Mouse (Mus musculus): ENCODE results near the gene Hsd11b2. TPM values are rescaled to one million over a fixed set of nuclear protein-coding genes. Genes with fewer than 3 reads are reported as not detected.

Hsd11b2 gene
- total RNA-seq (2015) (not detected in 2 replicates), total RNA-seq (2017) (not detected in 2 replicates)

DNA sequence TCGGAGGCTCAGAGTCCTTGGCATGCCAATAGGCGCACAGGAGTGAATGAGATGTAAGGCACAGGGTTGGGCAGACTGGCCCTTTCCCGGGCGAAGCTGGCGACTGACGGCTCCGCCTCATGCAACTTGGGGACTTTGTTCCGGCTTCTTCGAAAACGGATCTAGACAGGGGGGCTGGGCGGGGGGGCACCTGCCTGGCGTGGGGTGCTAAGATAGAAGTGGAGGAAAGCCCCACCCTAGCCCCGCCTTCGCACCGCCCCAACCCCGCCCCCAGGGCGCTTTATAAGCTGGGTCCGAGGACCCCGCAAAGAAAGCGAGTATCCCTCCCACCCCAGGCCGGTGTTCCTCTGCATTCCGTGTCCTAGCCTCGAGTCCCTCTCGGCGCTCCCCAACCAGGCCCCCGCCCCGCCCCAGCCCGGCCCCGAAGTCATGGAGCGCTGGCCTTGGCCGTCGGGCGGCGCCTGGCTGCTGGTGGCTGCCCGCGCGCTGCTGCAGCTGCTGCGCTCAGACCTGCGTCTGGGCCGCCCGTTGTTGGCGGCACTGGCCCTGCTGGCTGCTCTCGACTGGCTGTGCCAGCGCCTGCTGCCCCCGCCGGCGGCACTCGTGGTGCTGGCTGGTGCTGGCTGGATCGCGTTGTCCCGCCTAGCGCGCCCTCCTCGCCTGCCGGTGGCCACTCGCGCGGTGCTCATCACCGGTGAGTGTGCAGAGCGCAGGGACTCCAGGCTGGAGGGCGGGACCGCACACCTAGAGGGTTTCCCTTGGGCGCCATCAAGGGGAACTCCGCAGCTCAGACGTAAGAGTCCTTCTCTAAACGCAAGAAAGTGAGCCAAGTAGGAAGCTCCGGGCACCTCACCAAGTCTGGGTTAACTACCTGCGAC is at the start of gene Hsd11b2:
Gene Hsd11b2 (plus strand): TSS at position 320 of the 878 bp plus-strand sequence.
- ATAC-seq (ENCODE audit: poor library complexity, severe bottlenecking) = peak; percentile 53

DNA sequence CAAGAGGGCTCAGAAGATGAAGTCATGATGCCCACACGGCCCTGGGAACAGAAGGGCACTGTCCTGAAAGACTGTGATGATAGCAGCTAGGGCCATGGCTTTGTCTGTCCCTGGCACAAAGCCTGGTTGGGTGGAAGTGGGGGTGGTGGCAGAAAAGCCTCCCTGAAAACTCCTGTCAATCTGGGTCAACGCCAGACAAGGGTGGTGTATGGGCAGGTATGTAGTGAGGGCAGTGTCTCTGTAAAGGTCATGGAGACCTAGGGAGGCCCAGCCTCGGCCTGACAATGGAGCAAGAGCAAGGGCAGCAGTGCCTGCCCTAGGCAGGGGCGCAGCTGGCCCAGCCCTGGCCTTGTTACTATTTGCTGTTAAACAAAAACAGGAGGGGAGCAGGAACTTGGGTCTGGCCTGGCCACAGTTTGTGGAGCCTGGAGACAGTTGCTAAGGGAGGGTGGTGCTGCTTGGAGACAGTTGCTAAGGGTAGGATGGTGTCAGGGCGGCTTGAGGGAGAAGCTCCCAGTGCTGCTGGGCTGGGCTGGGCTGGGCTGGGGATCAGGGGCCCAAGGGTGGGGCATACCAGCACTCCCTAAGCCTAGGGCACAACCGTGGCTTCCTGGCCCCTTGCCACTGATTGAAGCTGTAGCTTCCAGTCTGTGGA is 49.4 kb upstream of the Hsd11b2 start:
- 0 out of 2 replicates have a peak, but pooled peaks have one; percentile 9 for ATAC-seq (ENCODE audit: poor library complexity, severe bottlenecking)

DNA sequence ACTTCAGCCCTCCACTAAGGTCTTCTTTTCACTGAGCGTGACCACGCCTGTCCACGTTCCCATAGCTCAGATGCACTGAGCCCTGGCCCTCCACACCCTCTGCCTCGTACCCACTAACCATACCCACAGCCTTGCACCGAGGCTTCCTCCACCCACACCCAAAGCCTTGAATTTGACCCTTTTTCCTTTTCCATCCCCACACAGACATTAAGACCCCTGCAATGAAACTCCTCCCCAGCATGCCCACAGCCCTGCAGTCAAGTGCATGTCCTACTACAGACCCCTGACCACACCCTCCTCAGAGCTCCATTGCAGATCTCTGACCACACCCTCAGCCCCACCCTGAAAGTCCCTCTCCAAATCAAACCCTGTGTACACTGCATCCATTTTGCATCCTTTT is 48.7 kb upstream of the Hsd11b2 start:
- ATAC-seq (ENCODE audit: poor library complexity, severe bottlenecking) = no peak

DNA sequence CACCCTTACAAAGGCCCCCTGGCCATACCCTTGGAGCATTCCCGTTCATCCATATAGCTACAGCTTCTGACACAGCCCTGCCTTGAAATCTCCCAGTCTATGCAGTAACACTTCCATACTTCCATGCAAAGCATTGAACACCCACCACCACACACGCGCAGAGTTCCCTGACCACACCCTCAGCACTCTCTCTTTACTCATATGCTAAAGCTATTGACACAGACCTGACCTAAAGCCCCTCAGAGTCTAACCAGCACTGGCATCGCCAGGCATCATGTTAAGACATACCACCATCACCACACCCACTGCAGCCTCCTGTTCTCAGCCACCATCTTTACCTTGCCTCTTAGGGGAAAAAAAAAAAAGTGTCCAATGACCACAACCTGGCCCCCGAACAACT is 48.3 kb upstream of the Hsd11b2 start:
- 0 out of 2 replicates have a peak, but pooled peaks have one; percentile 13 for ATAC-seq (ENCODE audit: poor library complexity, severe bottlenecking)

DNA sequence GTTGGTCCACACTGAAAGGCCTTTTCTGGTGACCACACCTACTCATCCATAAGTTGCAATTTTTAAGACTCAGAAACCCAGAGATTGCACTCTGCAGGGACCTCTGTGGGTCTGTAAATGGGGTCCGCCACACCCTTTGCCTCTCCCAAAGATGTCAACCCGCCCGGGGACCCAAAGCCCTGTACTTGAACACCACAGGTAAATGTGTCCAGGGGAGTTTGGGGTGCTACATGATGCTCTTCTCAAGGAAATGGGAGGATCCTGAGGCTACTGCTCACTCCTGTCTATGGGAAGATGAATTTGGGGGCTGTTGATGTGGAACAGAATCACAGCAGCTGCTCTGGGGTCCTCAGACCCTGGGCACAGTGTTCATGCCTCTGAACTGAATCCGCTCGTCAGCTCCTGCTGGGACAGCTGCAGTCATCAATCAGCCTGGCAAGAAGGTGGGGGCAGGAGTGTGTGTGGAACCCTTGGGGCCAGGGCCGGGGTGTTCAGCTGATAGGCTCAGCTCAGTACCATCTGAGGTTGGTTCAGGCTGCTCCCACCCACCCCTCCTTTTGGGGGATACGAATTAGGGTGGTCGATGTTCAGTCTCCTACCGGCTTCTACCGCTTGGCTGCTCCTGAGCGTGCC is 47.8 kb upstream of the Hsd11b2 start:
- 0 out of 2 replicates have a peak, but pooled peaks have one; percentile 1 for ATAC-seq (ENCODE audit: poor library complexity, severe bottlenecking)

DNA sequence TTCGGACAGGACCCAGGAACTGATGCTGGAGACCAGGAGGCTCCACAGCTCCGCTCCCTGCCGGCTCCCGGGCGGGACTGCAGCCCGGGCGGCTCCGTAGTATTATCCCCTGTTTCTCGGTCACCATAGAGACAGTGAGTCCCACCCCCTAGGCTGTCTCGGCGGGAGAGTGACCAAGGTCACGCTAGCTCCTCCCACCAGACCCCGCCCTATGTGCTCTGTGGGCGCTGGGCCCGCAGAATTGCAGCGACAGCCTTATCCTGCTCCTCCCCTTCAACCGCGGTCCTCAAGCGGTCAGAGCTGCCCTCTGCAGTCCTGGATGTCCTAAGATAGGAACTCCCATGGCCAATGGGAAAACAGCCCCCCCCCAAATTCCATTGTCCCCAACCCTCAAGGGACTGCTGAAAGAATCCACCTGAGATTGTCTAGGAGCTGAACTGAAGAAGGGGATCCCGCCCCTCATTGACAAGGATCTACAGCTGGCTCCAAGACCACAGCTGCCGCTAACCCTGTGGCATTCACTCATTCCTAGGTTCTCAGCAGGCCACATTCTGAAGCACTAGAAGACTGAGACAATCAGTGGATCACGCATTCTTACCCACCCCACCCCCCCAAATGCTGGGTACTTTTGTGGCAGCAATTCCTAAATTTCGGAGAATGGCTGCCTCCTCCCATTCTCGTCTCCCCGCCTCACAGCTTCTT is 47.1 kb upstream of the Hsd11b2 start, which contains the start of gene Tppp3:
Gene Tppp3 (minus strand): TSS at position 213 of the 702 bp plus-strand sequence.
- peak; percentile 88 for ATAC-seq (ENCODE audit: poor library complexity, severe bottlenecking)

DNA sequence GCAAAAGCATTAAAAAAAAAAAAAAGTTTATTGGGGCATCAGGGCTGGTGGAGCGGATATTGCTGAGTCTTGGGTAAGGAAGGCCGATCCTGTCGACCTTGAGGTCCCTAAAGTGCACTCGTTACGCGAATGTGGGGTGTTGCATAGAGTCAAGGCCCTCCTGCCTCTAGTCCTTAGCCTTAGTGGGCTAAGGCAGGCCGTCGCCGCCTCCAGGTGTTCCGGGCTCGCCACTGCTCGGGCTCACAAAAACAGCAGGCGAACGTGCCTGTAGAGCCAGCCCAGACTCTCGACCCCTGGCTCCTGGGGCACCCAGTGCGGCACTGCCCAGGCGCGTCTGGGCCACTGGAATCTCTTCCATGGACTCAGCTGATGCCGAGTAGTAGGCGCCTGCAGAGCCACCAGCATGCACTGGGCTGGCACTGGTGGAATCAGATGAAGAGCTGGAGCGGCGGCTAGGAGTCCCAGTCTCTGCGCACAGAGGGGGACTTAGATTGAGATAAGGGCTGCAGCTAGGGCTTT is 46.1 kb upstream of the Hsd11b2 start:
- ATAC-seq (ENCODE audit: poor library complexity, severe bottlenecking) = no peak

DNA sequence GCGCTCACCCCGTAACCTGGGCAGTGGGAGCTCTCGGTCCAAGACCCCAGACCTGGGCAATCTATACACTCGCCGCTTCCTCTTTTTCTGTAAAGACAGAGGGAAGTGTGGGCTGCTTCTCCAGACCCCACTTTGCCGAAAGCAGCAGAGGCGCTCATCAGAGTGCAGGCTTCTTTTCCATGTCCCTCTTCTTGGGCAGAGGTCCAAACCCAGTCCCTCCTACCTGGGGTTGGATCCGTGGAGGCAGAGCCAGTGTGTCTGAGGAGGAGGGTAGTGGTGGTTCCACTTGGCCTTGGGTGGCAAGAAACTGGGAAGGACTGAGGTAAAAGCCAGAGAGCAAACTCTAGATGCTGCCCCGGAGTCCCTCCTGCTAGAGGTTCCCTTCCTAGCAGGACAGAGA is 45.6 kb upstream of the Hsd11b2 start:
- ATAC-seq (ENCODE audit: poor library complexity, severe bottlenecking) = no peak

DNA sequence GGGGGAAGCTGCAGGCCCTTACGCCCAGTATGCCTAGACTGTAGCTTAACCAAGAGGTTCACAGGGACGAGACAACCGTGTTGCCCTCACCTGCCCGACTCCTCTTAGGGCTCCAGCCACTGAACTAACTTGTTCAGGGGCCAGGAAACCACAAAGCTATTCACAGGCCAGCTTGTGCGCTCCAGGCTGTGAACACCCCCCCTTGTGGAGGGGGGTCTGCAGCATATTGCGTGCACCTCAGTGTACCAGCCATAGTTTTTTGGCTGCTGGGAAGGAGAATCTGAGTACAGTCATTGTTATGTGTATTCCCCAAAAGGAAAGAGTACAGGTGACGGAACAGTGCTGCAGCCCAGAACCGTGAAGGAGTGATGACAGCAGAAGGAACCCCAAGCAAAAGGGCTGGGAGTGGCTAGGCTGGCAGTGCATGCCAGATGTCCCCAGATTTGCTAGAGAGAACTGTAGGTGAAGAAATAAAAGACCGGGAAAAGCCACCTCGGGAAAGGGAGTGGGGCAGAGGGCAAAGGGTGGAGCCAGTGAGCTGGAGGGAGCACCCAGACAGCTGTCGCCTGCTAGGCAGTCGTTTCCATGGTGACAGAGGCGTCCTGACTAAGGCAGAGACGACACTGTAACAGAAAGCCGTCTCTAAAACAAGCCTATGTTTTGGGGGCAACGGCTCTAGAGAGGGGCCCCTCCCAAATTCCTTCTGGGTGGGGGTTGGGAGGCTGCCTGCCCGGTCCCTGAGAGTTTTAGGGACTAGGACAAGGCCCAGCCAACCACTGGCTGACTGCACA is 44.5 kb upstream of the Hsd11b2 start:
- no peak for ATAC-seq (ENCODE audit: poor library complexity, severe bottlenecking)

DNA sequence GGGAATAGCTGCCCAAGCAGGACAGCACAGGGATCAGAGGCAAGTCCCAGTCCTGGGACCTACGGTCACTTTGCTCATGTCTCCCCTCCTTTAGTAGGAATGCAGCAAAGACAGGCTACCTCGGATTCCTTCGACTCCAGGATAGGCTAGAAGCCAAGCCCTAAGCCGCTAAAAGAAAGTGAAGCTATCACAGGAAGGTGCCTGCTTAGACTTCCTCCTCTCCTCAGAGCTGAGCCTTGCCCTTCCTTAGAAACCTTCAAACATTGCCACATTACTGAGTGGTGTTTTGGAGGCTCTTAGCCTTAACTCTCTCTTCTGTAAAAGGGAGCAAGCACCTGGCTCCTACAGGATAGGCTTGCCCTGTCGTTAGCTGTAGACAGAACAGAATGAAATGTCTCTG is 43.9 kb upstream of the Hsd11b2 start:
- ATAC-seq (ENCODE audit: poor library complexity, severe bottlenecking) = no peak

DNA sequence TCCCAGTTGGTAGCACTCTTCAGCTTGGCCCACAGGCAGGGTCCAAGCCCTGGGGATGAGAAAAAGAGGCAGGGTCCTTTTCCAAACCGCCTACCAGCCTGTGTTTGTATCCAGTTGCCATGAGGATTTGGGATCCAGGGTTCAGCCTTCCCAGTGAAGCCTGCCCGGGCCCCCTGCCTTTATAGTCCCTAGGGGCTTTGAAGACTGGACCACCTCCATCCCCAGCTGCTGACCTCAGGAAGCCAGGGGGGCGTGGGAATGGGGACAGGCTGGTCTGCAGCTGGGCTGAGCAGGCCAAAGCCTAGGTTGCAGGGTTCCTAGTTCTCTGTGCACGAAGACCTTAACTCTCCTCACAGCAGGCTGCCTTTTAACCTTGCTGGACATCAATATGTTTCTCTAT is 43.3 kb upstream of the Hsd11b2 start:
- no peak for ATAC-seq (ENCODE audit: poor library complexity, severe bottlenecking)

DNA sequence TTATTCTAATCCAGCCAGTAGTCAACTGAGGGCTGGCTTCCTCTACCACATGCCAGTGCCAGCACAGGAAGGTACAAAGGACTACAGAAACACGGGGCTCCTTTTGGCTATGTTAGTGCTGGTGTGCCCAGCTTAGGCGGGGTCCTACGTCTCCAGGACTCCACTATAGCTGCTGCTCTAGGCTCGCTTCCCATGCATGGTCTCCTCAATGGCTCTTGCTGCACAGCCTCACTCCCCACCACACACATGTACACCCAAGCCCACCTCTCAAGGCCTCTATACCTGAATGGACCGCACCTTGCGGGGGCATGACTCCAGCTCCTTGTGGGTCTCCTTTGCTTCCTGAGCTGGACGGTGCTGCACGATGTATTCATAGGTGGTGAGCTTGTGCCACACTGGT is 42.8 kb upstream of the Hsd11b2 start:
- no peak for ATAC-seq (ENCODE audit: poor library complexity, severe bottlenecking)

DNA sequence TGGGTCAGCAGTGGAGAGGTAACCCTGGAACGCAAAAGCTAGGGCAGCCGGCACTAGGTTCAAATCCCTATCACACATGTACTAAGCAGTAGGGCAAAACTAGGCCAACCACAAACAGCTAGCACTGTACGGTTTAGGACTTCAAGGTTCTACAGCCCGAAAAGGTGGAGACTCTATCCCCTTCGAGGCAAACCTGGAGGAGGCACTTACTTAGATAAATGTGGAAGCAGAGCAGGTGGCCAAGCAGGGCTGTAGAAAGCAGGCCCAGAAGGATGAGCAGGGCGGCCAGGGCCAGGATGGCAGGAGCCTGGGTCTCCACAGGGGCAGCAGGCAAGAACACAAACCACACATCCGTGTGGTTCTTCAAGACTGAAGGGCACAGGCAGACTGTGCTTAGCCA is 42.4 kb upstream of the Hsd11b2 start:
- no peak for ATAC-seq (ENCODE audit: poor library complexity, severe bottlenecking)

DNA sequence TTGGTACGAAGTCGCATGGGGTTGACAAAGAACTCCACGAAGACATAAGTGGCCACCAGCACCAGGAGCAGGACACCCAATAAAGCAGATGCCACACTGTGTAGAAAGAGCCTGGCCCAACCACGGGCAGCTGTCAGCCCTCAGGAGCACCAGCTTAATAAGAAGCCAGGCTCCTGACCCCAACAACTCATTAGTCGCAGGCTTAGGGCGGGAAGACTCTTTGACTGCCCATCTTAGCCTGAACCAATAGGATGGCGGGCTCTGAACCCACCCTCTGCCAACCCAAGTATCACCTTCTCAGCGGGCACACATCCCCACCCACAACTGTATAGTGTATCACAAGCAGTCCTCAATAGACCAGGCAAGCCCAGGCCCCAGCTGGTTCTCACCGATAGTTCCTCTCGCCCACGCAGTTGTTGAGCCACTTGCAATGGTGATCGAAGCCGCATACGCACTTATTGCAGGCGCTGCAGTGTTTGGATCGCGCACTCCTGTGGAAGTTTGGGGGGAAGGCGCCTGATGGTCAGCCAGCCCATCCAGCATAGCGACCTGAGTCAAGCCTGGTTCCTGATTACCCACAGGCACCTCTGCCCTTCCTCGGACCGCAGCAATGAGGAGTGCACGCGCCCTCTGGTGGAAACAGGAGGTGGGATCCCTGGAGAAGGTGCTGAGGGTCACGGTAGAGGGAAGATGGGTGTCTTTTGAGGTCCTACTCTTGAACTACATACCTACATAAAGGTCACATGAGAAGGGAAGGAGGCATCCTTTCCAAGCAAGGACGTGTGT is 41.7 kb upstream of the Hsd11b2 start:
- peak; percentile 73 for ATAC-seq (ENCODE audit: poor library complexity, severe bottlenecking)

DNA sequence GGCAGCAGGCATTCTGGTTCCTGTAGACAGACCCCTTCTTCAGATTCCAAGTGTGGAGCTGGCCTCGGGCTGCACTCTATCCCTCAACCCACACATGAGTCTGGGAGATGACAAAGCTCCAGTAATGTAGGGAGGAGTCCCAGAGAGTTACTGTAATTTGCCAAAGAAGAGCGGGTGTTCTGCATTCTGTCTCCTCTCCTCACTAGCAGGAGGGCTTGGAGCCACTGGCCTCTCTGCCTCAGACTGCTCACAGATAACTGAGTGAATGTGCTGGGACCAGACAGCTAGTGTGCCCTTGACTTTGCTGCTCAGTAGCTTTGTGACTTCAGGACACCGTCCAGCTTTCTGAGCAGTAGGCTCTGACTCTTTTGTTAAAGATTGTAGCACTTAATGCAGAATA is 40.8 kb upstream of the Hsd11b2 start:
- no peak for ATAC-seq (ENCODE audit: poor library complexity, severe bottlenecking)

DNA sequence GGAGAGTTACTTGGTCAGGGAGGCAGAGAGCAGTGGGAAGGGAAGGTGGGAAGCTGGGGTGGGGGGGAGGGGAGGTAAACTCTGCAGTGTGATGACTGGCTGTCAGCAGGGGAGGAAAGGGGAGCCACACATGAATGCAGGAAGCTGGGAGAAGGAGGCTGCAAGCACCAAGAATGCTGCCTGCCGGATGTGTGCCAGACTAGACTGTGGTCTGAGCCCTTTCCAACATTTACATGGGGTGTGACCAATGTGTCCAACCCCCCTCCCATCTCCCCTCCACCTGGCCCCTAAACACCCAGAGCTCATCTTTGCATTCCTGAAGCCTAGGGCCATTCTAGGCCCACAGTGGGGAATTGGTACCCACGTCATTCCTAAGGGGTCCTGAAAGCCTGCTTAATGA is 37.5 kb upstream of the Hsd11b2 start:
- no peak for ATAC-seq (ENCODE audit: poor library complexity, severe bottlenecking)

DNA sequence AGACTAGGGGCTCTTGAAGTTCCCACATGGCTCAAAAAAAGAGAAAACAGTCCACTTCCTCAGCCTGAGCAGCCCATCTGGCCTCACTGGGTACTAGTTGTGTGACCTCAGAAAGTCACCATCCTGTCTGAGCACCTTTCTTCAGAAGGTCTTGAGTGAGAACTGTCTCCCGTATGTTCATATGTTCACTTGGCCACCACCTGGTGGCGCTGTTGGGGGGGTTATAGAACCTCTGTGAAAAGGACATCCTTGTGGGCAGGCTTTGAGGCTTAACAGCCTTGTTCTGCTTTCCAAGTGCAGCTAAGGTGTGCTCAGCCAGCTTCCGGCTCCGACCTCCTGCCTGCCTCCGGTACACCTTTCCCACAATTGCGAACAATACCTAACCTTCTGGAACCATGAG is 37.1 kb upstream of the Hsd11b2 start:
- ATAC-seq (ENCODE audit: poor library complexity, severe bottlenecking) = peak; percentile 52; the same call in 1 of the 2 replicates

DNA sequence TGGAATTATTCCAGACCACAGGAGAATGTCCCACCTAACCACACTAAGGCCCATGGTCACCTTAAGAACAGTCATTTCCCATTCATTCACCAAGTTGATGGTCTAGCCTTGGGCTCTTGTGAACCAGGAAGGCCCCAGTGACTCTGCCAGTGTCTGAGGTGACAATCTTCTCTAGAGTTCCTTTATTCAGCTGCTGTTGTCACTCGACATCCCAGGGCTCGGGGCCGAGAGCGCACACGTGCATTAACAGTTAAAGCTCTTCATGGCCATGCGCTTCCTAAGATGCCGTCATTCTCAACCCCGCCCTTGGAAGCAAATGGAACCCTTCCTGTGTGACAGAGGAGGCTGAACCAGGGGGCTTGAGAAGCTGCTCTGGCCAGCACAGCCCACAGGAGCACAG is 36.4 kb upstream of the Hsd11b2 start:
- ATAC-seq (ENCODE audit: poor library complexity, severe bottlenecking) = no peak

All from megakaryocyte, adult 5-6 weeks (primary cell).